Mouse (Mus musculus) myocyte (in vitro differentiated cells): ENCODE results near the gene Rnf185. TPM values are rescaled to one million over a fixed set of nuclear protein-coding genes. Genes with fewer than 3 reads are reported as not detected.
A peak's percentile ranks its signal among the peaks of the same experiment; 100 is the strongest.

ENCODE experiments used
- H3K27me3 ChIP-seq: one replicate; pipeline ENCODE4 v1.6.1; 2011; ENCODE audit not compliant: control insufficient read depth, insufficient read depth, insufficient read length
- H3K36me3 ChIP-seq: one replicate; pipeline ENCODE4 v1.6.1; 2011; ENCODE audit not compliant: control insufficient read depth, insufficient read depth
- H3K4me2 ChIP-seq: one replicate; pipeline ENCODE4 v1.6.1; 2011; ENCODE audit warnings: low read depth, control low read depth
- H3K4me3 ChIP-seq: one replicate; pipeline ENCODE4 v1.5.1; 2011; ENCODE audit warnings: mild to moderate bottlenecking, control low read depth, moderate library complexity
- H3K79me2 ChIP-seq: one replicate; pipeline ENCODE4 v1.6.1; 2011; ENCODE audit not compliant: control insufficient read depth, insufficient read depth
- H3ac ChIP-seq: one replicate; pipeline ENCODE4 v1.6.1; 2011; ENCODE audit not compliant: control insufficient read depth, insufficient read length
- CEBPB ChIP-seq: IDR thresholded peaks from 2 replicates; pipeline ENCODE4 v1.6.1; 2011; ENCODE audit warnings: mild to moderate bottlenecking, moderate library complexity; ENCODE audit not compliant: poor library complexity, insufficient read depth, severe bottlenecking
- E2F4 ChIP-seq: IDR thresholded peaks from one replicate; pipeline ENCODE4 v1.6.1; 2011; ENCODE audit warnings: mild to moderate bottlenecking, control low read depth, moderate library complexity; ENCODE audit not compliant: insufficient read depth
- MAX ChIP-seq: IDR thresholded peaks from one replicate; pipeline ENCODE4 v1.6.1; 2011; ENCODE audit warnings: low read depth, mild to moderate bottlenecking, control low read depth
- MYOD1 ChIP-seq, 3 experiments: IDR thresholded peaks; one replicate each; pipeline ENCODE4 v1.6.1; 2011; ENCODE audit warnings: control low read depth in 2 of 3, low read depth in 2 of 3, mild to moderate bottlenecking in 2 of 3, moderate library complexity in 1 of 3; ENCODE audit not compliant: insufficient read length in 2 of 3, control insufficient read depth in 1 of 3
- MYOG ChIP-seq, 3 experiments: IDR thresholded peaks; one replicate each; pipeline ENCODE4 v1.6.1; 2011; ENCODE audit warnings: control low read depth in 2 of 3, low read depth in 2 of 3, mild to moderate bottlenecking in 2 of 3; ENCODE audit not compliant: insufficient read length in 2 of 3, control insufficient read depth in 1 of 3, insufficient read depth in 1 of 3
- POLR2A ChIP-seq: IDR thresholded peaks from one replicate; pipeline ENCODE4 v1.6.1; 2011; ENCODE audit warnings: low read depth, mild to moderate bottlenecking, control low read depth, moderate library complexity; ENCODE audit not compliant: insufficient read length
- POLR2AphosphoS2 ChIP-seq: IDR thresholded peaks from one replicate; pipeline ENCODE4 v1.6.1; 2011; ENCODE audit warnings: low read depth, control low read depth; ENCODE audit not compliant: insufficient read length
- REST ChIP-seq: IDR thresholded peaks from one replicate; pipeline ENCODE4 v1.6.1; 2011; ENCODE audit warnings: mild to moderate bottlenecking, control low read depth, moderate library complexity; ENCODE audit not compliant: insufficient read depth, insufficient read length
- SRF ChIP-seq: IDR thresholded peaks from one replicate; pipeline ENCODE4 v1.6.1; 2011; ENCODE audit warnings: low read depth; ENCODE audit not compliant: control insufficient read depth, insufficient read length
- TCF12 ChIP-seq: IDR thresholded peaks from one replicate; pipeline ENCODE4 v1.6.1; 2011; ENCODE audit warnings: mild to moderate bottlenecking, control low read depth; ENCODE audit not compliant: poor library complexity, insufficient read depth, severe bottlenecking
- TCF3 ChIP-seq: IDR thresholded peaks from one replicate; pipeline ENCODE4 v1.6.1; 2011; ENCODE audit warnings: low read depth, control low read depth; ENCODE audit not compliant: insufficient read length
- USF1 ChIP-seq: IDR thresholded peaks from one replicate; pipeline ENCODE4 v1.6.1; 2011; ENCODE audit warnings: low read depth, mild to moderate bottlenecking, control low read depth, moderate library complexity
- polyA plus RNA-seq: library from polyadenylated mRNA; unstranded; fragments of >200 nt; fragmentation: generic; extraction: Trizol; gene quantifications from one replicate; pipeline ENCODE4 v1.2.1, GENCODE M21; 2012; ENCODE audit warnings: missing spikeins

Rnf185 gene
- polyA plus RNA-seq, 1 experiment, result 47.2 TPM

DNA sequence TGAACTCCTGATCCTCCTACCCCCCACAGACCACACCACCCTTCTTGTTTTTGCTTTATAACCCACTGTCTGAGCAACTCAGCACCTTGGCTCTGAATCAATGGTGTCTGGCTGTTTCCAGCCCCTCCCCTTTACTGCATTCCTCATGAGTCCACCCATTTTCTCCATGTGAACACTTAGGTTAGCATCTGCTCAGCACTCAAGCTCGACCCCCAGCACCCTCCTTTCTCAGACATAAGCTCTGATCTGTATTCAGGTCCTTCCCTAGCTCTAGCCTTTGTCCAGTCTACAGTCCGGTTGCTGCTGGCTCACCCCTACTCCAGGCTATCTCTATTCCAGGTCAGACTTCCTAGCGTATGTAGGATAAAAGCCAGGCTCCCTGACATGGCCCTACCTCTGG, 56.1 kb downstream of the Rnf185 start:
- H3K27me3 ChIP-seq, result no peaks in the 10 kb centered on the region
- no peak overlapping the region for H3K4me2 ChIP-seq
- no peak overlapping the region for H3ac ChIP-seq
- H3K4me3 ChIP-seq, result no peak overlapping the region
- peaks cover 5% of the 10 kb centered on the region for H3K79me2 ChIP-seq
- peaks cover 5% of the 10 kb centered on the region for H3K36me3 ChIP-seq
- TF ChIP-seq POLR2A, result no peak
- no peak for TF ChIP-seq POLR2AphosphoS2
- no peak for TF ChIP-seq MYOG (IDR thresholded peaks at IDR 0.05; ENCODE audit: control insufficient read depth in 1 of 3, insufficient read depth in 1 of 3, insufficient read length in 2 of 3, low read depth in 2 of 3)
- no peak for TF ChIP-seq E2F4
- no peak for TF ChIP-seq CEBPB
- TF ChIP-seq REST, result no peak

DNA sequence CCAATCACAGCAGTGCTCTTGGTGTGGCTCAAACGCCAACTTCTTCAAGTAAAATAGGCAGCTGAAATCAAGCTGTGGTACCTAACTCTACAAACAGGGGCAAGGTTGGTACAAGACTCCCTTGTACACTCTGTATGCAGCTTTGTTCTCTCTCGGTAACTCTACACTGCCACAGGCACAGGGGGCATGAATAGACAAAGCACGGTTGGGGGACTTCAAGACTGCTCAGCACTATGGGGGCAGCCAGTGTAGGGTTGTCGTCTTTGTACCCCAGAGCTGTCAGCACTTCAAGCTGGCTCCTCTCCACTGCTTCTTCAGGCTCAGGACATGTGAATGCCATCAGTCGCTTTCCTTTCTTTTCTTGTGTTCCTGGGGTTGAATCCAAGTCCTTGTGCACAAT, 57.6 kb downstream of the Rnf185 start:
- H3K79me2 ChIP-seq, result peaks cover 5% of the 10 kb centered on the region
- H3ac ChIP-seq, result no peak overlapping the region
- peaks cover 5% of the 10 kb centered on the region for H3K36me3 ChIP-seq
- peak overlapping the region; percentile 48 for H3K4me2 ChIP-seq
- no peak overlapping the region for H3K4me3 ChIP-seq
- TF ChIP-seq TCF3 (no peak), POLR2AphosphoS2 (no peak), USF1 (no peak), SRF (no peak), CEBPB (no peak), REST (no peak)
- no peaks in the 10 kb centered on the region for H3K27me3 ChIP-seq

GRCm38 (mm10) chr11:3392526-3392925, 59.6 kb downstream of the Rnf185 start:
- Histone ChIP-seq H3K4me3 (no peak overlapping the region), H3K27me3 (no peaks in the 10 kb centered on the region)

GRCm38 (mm10) chr11:3390789-3391188, 61.4 kb downstream of the Rnf185 start:
- Histone ChIP-seq H3K79me2 (no peaks in the 10 kb centered on the region), H3K27me3 (no peaks in the 10 kb centered on the region), H3K36me3 (peaks cover 5% of the 10 kb centered on the region), H3ac (no peak overlapping the region), H3K4me2 (no peak overlapping the region), H3K4me3 (no peak overlapping the region)
- TF ChIP-seq SRF (no peak), TCF12 (no peak), POLR2AphosphoS2 (no peak), CEBPB (no peak), MAX (no peak), USF1 (no peak), MYOG (IDR thresholded peaks at IDR 0.05; ENCODE audit: control insufficient read depth in 1 of 3, insufficient read depth in 1 of 3, insufficient read length in 2 of 3, low read depth in 2 of 3) (no peak), MYOD1 (IDR thresholded peaks at IDR 0.05; ENCODE audit: control insufficient read depth in 1 of 3, insufficient read length in 2 of 3, low read depth in 2 of 3) (no peak)

More at GRCm38 (mm10) chr11:3392526-3392925, 59.6 kb downstream of the Rnf185 start:
- Histone ChIP-seq H3K36me3 (peaks cover 5% of the 10 kb centered on the region), H3K4me2 (no peak overlapping the region), H3ac (no peak overlapping the region), H3K79me2 (no peaks in the 10 kb centered on the region)
- TF ChIP-seq E2F4 (no peak), MAX (no peak), REST (no peak), CEBPB (no peak), MYOD1 (IDR thresholded peaks at IDR 0.05; ENCODE audit: control insufficient read depth in 1 of 3, insufficient read length in 2 of 3, low read depth in 2 of 3) (no peak), TCF3 (no peak), SRF (no peak), POLR2AphosphoS2 (no peak), MYOG (IDR thresholded peaks at IDR 0.05; ENCODE audit: control insufficient read depth in 1 of 3, insufficient read depth in 1 of 3, insufficient read length in 2 of 3, low read depth in 2 of 3) (no peak), TCF12 (no peak), USF1 (no peak), POLR2A (no peak)

DNA sequence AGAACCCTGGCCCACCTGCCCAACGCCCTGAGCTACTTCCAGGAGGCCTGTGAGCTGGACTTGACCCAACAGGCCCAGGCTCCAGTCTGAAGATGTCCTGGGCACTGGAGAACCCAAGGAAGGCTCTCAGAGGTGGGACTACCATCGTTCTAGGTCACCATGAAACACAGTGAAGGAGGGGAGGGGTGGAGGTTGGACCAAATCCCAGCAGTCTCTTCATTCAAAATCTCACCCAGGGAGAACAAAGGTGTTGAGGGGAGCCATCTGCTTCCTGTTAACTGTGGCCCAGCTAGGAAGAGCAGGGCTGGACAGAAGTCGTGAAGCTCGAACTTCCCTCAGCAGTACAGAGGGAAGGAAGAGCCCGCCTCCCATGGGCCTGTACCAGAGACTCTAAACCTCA, 62.2 kb downstream of the Rnf185 start:
- Histone ChIP-seq H3ac (no peak overlapping the region), H3K27me3 (no peaks in the 10 kb centered on the region), H3K36me3 (peaks cover under 1% of the 10 kb centered on the region), H3K79me2 (no peaks in the 10 kb centered on the region), H3K4me2 (no peak overlapping the region), H3K4me3 (no peak overlapping the region)
- no peak for TF ChIP-seq TCF12
- TF ChIP-seq MYOG (IDR thresholded peaks at IDR 0.05; ENCODE audit: control insufficient read depth in 1 of 3, insufficient read depth in 1 of 3, insufficient read length in 2 of 3, low read depth in 2 of 3), result no peak
- TF ChIP-seq REST, result no peak
- no peak for TF ChIP-seq USF1
- no peak for TF ChIP-seq MAX
- TF ChIP-seq TCF3, result no peak
